Mouse (Mus musculus) CD8-positive naive resting alpha-beta T cell, adult 57 days (primary cell): ENCODE data around the gene Klk5. TPM values are rescaled to one million over a fixed set of nuclear protein-coding genes. Genes with fewer than 3 reads are reported as not detected.

Source experiments
- total RNA-seq: library from RNA; stranded (reverse); gene quantifications from one replicate; pipeline ENCODE4 v1.2.4, GENCODE M21; 2023

The Klk5 gene
- total RNA-seq = not detected

DNA sequence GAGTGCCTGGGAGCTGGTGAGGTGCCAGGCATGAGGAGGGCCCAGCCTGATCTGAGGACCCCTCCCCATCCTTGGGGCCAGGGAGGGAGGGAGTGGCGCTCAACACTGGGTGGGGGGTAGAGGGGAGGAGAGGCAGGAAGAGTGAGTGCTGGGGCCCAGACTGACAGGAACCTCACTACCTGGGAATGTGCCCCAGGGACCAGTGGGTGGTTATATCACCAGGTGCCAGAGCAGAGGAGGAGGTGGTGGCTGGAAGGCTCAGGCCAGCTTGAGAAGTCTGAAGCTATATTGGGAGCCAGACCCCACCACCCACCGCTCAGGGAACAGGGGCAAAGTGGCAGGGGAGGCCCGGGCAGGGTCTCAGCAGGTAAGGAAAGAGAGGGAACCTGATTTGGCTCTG is at the start of gene Klk5:
Gene Klk5, plus strand, starts transcription at position 271 of the 400 bp plus-strand sequence.

DNA sequence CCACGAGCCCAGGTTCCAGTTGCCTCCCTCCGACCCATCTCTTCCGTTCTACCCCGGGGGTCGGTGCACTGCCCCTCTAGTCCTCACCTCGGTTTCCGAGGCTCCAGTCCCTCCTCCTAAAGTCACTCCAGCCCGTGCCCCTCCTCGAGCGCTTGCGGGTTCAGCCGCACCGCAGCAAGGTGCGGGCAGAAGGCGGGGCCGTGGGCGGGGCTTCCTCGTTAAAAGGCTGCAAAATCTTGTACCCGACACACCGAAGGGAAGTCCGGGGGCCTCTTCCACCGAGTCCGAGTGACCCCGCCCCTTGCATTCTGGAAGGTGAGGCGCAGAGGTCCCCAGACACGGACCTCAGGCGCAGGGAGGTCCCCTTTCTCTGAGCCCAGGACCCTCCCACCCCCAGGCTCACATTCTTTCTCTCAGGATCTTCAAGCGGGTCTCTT is 44.4 kb upstream of the Klk5 start, which contains the start of gene Klk8:
Gene Klk8, plus strand, starts transcription at position 245 of the 437 bp plus-strand sequence.

DNA sequence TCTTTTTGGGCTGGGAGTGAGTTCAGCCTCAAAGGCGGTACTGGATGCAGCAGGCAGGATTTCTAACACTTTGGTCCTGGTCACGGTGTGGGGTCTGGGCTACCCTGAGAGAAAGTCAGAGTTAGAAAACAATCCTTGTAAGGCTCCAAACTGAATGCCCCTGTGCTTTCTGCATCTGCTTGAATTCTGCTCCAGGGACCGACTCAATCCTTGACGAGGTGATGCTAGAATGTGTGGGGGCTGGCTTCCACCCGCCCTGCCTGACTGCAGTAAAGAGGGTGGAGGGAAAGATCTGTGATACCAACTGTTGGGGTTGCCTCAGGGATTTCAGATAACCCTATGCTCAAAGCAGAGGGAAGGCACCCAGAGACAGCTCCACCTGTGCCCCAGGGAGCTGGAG is 30.8 kb upstream of the Klk5 start, which contains the start of gene Klk7:
Gene Klk7, plus strand, starts transcription at position 301 of the 400 bp plus-strand sequence.

DNA sequence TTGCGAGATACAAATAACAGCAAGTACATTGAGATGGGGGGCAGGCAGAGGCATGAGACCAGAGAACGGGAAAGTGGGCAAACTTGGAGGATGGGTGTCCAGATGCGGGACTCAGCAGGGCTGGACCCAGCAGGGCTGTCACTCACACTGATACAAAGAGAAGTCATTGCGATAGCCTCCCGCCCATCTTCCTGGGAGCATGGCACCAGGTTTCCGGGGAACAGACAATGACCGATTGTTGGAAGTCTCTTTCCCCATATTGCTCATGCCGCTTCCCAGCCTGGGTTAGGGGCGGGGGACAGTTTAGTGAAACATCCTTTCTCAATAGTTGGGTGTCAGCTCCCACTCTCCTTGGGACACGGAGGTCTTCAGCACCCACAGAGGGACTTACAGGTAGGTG is 17.6 kb upstream of the Klk5 start, which contains the start of gene Klk6:
Gene Klk6, plus strand, starts transcription at position 301 of the 400 bp plus-strand sequence.

DNA sequence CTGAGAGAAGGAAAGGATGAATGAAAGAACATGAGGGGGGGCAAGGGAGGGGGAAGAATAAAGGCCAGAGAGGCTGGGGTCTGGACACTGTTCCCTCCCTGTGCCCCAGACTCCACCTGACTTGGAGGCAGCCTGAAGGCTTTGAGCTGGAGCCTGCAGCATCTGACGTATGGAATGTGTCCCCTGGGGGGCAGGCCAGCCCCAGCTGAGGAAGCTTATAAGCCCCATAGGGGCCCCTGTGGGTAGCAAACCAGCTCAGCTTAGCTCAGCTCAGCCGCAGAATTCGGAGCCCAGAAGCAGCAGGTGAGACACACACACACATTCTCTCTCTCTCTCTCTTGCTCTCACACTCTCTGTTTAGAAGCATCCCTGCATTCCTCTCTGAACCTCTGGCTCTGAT is 39.1 kb downstream of the Klk5 start, which contains the start of gene Klk4:
Gene Klk4, plus strand, starts transcription at position 249 of the 400 bp plus-strand sequence.

Other genes with a start within 250 kb of the Klk5 start
- not detected for gene Zfp819, start 234.8 kb upstream of the Klk5 start, total RNA-seq
- gene Ceacam18, start 207.3 kb upstream of the Klk5 start, total RNA-seq = not detected
- 1.5 TPM for gene Siglece, start 181.8 kb upstream of the Klk5 start, total RNA-seq
- gene Ctu1, start 170.0 kb upstream of the Klk5 start, total RNA-seq = 8.5 TPM
- gene Klk14, start 151.6 kb upstream of the Klk5 start, total RNA-seq = not detected
- not detected for gene Klk13, start 129.4 kb upstream of the Klk5 start, total RNA-seq
- gene Klk12, start 73.1 kb upstream of the Klk5 start, total RNA-seq = not detected
- not detected for gene Klk11, start 67.4 kb upstream of the Klk5 start, total RNA-seq
- gene Klk10, start 60.9 kb upstream of the Klk5 start, total RNA-seq = not detected
- not detected for gene Klk9, start 50.1 kb upstream of the Klk5 start, total RNA-seq
- 230 TPM for gene Klk8, start 44.4 kb upstream of the Klk5 start, total RNA-seq
- 1.2 TPM for gene Klk7, start 30.7 kb upstream of the Klk5 start, total RNA-seq
- gene Klk6, start 17.5 kb upstream of the Klk5 start, total RNA-seq = not detected
- gene Klk4, start 39.2 kb downstream of the Klk5 start, total RNA-seq = not detected
- gene Klk15, start 91.8 kb downstream of the Klk5 start, total RNA-seq = not detected
- not detected for gene Klk1b8, start 108.7 kb downstream of the Klk5 start, total RNA-seq
- not detected for gene Klk1b1, start 124.8 kb downstream of the Klk5 start, total RNA-seq
- gene Klk1b9, start 134.1 kb downstream of the Klk5 start, total RNA-seq = not detected
- not detected for gene Klk1b11, start 153.9 kb downstream of the Klk5 start, total RNA-seq
- not detected for gene Klk1b26, start 170.2 kb downstream of the Klk5 start, total RNA-seq
- gene Klk1b27, start 210.3 kb downstream of the Klk5 start, total RNA-seq = not detected